Mouse (Mus musculus): Measurements from ENCODE around the gene Ddc.

The Ddc gene

DNA sequence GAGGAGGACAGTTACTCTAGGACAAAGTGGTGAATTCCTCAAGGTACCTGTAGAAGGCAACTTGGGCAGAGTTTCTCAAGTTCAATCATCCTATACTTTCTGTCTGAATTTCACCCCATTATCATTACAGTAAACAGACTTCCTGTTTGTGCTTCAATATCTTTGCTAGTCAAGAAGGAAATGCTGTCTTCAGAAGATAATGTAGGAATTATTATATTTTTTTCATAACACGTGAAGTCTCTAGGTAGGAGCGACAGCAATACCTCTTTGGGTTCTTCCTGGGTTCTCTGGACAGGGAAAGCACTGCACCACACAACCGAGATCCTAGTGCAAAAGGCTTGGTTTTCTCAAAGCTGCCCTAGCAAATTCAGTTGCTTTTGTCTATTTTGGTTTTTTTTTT is 21.6 kb downstream of the Ddc start:
- DNase-seq (ENCODE audit: low spot score) = no peak

DNA sequence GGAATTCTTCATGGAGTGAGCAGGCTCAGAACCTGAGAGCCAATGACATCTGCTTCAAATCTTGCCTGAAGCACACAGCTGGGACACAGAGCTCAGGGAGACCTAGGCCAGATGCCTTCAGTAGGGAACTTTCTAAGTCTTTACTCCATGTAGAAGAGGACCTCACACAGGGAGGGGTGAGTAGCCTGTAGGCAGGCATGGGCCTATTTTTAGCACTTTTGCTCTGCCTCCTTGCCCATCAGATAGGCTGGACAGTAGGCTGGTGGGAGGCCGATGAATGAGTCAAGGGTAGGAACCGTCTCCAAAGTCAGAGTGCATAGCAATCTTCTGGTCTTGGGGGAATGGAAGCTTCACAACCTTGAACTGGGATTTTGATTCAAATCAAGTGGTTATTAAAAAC is 22.7 kb downstream of the Ddc start:
- no peak for DNase-seq (ENCODE audit: low spot score)

- no peak for DNase-seq (ENCODE audit: low spot score)
Measured at GRCm38 (mm10) chr11:11873023-11873908, 24.7 kb downstream of the Ddc start.

DNA sequence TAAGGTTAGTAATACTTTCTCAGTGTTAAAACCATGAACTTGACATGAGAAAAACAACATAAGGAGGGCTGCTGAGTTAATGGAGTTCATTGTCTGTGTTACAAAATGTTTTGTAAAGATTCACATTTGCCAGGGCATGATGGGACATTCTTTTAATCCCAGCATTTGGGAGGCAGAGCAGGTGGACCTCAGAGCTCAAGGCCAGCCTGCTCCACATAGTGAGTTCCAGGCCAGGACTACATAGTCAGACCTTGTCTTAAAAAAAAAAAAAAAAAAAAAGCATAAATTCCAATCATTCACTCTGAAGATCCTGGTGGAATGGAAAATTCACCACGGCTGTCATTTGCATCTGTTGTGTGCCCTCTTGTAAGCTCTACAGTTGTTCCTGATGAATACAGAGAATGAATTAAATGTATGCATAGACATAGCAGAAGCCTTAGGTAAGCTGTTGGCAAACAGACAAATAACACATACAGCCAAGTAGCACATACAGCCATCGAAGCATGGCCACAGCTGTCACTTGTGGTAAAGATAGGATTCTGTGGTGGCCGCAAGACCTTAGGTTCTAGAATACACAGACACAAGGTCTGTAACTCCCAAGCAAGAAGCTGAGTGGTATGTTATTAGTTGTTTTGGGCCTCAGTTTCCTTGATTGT is 25.7 kb downstream of the Ddc start:
- no peak for DNase-seq (ENCODE audit: low spot score)

- DNase-seq (ENCODE audit: low spot score) = no peak
Measured at GRCm38 (mm10) chr11:11871197-11871813, 26.6 kb downstream of the Ddc start.

DNA sequence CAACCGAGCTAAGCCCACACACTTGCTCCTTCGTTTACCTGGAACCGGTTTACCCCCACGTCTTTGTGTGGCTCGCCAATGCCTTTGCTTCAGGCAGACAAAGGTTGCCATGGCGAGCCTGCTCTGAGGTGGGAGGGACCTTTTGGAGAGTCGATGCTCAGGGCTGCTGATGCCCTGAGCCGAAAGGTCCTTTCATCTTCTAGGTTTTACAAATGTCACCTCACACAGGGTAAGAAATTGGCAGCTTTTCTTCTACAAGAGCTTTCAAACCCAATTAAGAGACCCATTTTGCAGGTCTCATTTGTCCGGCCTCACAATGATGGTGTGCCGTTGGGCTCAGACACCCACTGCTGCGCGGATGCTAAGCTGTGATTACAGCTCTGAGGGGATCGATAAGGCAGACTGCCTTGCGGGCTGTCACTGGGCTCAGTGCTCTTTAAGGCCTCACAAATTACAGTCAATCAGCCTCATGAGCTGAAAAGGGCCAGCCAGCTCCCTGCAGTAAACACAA is 29.9 kb downstream of the Ddc start:
- DNase-seq (ENCODE audit: low spot score) = no peak

GRCm38 (mm10) chr11:11866696-11867095 is 31.2 kb downstream of the Ddc start:
- no peak for DNase-seq (ENCODE audit: low spot score)

DNA sequence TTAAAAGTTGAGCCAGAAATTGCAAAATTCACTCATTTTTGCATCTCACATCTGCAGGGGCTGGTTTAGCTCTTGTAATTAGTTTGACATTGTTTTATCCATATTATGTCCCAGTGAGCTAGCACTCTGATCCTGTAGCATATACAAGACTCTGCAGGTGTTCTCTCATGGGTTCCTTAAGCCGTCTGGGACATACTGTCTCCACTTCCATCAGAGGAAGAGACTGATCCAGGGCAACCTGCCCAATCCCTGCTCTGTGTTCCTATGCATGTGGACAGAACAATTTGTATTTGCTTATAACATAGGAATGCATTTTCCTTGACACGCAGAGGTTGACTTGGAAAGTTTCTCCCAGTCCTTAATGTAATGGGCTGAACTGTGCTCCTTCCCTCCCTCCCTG is 32.8 kb downstream of the Ddc start:
- no peak for DNase-seq (ENCODE audit: low spot score)

- no peak for DNase-seq (ENCODE audit: low spot score)
Measured at GRCm38 (mm10) chr11:11864446-11865101, 33.4 kb downstream of the Ddc start.

GRCm38 (mm10) chr11:11862502-11862901 is 35.4 kb downstream of the Ddc start:
- DNase-seq (ENCODE audit: low spot score) = no peak

DNA sequence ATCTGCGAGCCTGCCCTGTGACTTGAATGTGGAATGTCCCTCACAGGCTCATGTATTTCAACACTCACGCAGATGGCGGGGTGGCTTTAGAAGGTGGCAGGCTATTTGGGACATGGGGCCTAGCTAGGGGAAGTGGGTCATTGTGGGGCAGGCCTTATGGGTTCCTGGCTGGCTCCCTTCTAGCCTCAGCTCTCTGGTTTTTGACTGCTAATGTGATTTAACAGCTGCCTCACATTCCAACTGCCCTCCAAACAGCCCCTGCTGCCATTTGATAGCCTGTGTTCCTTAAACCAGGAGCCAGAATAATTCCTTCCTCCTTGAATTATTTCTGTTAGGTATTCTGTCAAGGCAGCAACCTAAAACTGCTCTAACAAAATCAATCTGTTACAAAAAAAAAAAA is 41.0 kb downstream of the Ddc start:
- no peak for DNase-seq (ENCODE audit: low spot score)

DNA sequence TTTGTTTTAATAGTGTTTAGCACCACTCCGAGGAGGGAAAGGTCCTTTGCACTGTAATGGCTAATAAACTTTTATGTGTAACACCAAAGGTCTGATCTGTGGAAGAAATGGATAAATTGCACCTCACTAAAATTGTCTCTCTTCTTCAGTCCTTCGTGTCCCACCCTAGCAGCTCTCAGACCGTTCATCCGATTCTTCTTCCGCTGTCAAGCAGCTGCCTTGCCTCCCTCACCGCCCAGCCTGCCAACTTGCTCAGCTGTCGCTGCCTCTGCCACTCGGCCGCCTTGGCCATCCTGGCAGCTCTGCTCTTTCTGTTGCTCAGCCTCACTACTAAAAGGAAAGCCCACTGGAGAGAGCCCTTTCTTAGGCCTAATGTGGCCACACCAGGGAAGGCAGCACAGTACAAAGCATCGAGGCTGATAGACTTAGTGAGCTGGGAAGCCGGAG is 42.2 kb downstream of the Ddc start:
- DNase-seq (ENCODE audit: low spot score) = no peak

DNA sequence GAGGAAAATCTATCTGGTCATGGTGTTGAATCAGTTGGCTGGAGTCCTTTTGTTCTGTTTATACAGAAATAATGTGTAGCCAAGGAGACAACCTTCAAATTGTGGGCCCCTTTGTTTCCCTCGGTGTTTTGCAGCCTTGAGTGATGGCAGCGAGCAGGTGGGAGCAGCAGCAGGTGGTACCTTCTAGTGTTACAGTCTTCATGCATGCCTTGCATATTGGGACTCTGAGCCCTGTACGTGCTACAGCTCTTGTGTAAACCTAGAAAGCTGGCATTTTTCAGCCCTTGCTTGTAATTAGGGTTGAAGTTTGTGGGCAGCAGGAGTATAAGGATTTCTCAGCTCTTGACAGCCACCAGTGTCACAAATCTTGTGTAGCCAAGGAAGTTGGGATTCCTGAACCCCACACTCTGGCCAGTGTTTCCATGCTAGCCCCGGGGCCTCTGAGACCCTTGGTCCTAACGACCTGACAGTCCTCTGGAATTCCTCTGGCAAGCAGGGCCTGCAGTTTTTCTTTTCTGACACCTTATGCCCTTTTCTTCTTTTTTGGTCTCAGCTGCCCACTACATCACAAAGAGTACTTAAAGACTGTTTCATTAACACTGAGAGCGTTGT is 42.8 kb downstream of the Ddc start:
- no peak for DNase-seq (ENCODE audit: low spot score)

DNA sequence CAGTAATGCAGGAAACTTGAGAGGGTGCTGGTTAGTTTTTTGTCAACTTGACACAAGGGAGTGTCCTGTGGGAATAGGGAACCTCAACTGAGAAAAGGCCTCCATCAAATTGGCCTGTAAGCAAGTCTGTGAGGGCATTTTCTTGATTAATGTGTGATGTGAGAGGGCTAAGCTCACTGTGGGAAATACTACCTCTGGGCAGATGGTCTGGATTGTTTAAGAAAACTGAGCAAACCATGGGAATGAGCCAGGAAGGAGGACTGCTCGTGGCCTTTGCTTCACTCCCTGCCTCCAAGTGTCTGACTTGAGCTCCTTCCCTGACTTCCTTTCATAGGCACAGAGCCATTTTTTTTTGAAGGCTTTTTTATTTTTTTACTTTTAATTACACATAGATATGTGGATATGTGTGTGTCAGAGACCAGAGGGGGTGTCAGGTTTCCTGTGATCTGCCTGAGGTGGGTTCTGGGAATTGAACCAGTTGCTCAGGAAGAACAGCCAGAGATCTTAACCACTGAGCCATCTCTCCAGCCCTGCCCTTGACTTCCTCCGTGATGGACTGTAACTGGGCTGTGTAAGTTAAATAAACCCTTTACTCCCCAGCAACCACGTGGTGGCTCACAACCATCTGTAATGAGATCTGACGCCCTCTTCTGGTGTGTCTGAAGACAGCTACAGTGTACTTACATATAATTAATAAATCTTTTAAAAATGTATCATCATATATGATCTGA is 44.0 kb downstream of the Ddc start:
- no peak for DNase-seq (ENCODE audit: low spot score)

DNA sequence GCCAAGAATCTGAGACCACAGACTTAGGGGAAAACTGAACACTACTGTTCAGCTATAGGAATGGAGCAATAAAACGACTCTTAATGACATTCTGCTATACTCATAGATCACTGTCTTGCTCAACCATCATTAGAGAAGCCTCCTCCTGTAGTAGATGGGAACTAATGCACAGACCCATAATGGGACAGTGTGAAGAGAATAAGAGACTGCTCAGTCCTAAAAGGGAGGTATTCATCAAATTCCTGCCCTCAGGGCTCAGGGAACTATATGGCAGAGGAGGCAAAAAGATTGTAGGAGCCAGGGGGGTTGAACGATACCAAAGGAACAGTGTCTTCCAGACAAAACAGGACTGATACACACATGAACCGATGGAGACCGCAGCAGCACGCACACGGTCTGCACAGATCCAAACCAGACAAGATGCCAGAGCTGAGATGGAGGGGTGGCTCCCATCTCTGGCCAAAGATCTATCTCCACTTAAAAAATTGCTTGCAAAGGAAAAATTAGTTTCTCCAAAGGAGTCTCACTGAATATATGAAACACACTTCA is 45.9 kb downstream of the Ddc start:
- DNase-seq (ENCODE audit: low spot score) = no peak

GRCm38 (mm10) chr11:11850476-11851267 is 47.3 kb downstream of the Ddc start:
- DNase-seq (ENCODE audit: low spot score) = no peak

- no peak for DNase-seq (ENCODE audit: low spot score)
Measured at GRCm38 (mm10) chr11:11849513-11850311, 48.2 kb downstream of the Ddc start.

GRCm38 (mm10) chr11:11848467-11848866 is 49.5 kb downstream of the Ddc start:
- DNase-seq (ENCODE audit: low spot score) = no peak

DNA sequence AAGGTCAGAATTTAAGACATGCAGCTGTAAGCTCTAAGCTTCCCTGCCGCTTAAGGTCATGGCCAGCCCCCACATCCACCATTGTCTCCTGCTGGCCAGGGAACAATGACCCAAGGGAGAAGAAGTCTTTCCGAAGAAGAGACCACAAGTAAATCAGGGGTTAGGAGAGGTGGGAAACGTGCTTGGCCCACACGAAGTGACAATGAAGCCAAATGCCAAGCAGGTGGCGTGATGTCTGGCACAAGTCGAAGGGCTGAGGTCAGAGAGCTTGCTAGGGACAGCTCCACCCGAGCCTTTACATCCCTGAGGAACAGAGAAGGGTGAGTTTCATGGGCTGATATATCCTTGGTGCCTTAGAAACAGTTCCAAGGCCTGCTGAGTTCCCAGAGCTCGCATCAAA is 52.9 kb downstream of the Ddc start:
- no peak for DNase-seq (ENCODE audit: low spot score)

All from spleen, adult 12 weeks (tissue).